Mouse (Mus musculus) heart, embryonic 14.5 days (tissue): ENCODE results near the gene Surf4. TPM values are rescaled to one million over a fixed set of nuclear protein-coding genes. Genes with fewer than 3 reads are reported as not detected.

ENCODE experiments used
- ATAC-seq: fragments of 200-750 bp; cut with Nextera tagmentation; 2 replicates; pipeline ENCODE4 v1.8.0; 2017; ENCODE audit warnings: low read depth, moderate TSS enrichment; ENCODE audit not compliant: insufficient number of reproducible peaks, insufficient read depth, low FRiP score
- H3K27ac ChIP-seq, 2 experiments: fragments of 200-500 bp in 1 of 2; fragments of 300-500 bp in 1 of 2; sonication (generic) in 1 of 2; replicated peaks in 1 of 2; 2 replicates each; pipeline ENCODE4 v1.5.1; 2012 to 2014; ENCODE audit warnings: low read depth in 2 of 2, low read length in 2 of 2, control low read depth in 1 of 2, mild to moderate bottlenecking in 1 of 2, mixed read lengths in 1 of 2; ENCODE audit not compliant: control insufficient read depth in 1 of 2, insufficient read depth in 1 of 2
- H3K27me3 ChIP-seq: fragments of 300-500 bp; sonication (generic); 2 replicates; pipeline ENCODE4 v1.6.1; 2014; ENCODE audit warnings: mild to moderate bottlenecking, low read length, control low read depth; ENCODE audit not compliant: control insufficient read depth, insufficient read depth
- H3K36me3 ChIP-seq: fragments of 300-500 bp; sonication (generic); 2 replicates; pipeline ENCODE4 v1.6.1; 2014; ENCODE audit warnings: mild to moderate bottlenecking, control low read depth, low read length, mixed read lengths; ENCODE audit not compliant: control insufficient read depth, insufficient read depth
- H3K4me1 ChIP-seq, 2 experiments: fragments of 200-500 bp in 1 of 2; fragments of 300-500 bp in 1 of 2; sonication (generic) in 1 of 2; 2 replicates each; pipeline ENCODE4 v1.6.1; 2012 to 2014; ENCODE audit warnings: low read length in 2 of 2, control low read depth in 1 of 2, mixed read lengths in 1 of 2; ENCODE audit not compliant: control insufficient read depth in 2 of 2, insufficient read depth in 2 of 2
- H3K4me2 ChIP-seq: fragments of 300-500 bp; sonication (generic); 2 replicates; pipeline ENCODE4 v1.6.1; 2014; ENCODE audit warnings: mild to moderate bottlenecking, low read length
- H3K4me3 ChIP-seq, 2 experiments: fragments of 200-500 bp in 1 of 2; fragments of 300-500 bp in 1 of 2; sonication (generic) in 1 of 2; 2 replicates each; pipeline ENCODE4 v1.5.1; 2012 to 2014; ENCODE audit warnings: low read length in 2 of 2, mild to moderate bottlenecking in 2 of 2, control low read depth in 1 of 2, low read depth in 1 of 2, moderate library complexity in 1 of 2; ENCODE audit not compliant: control insufficient read depth in 1 of 2, insufficient read depth in 1 of 2
- H3K9ac ChIP-seq: fragments of 300-500 bp; sonication (generic); 2 replicates; pipeline ENCODE4 v1.6.1; 2014; ENCODE audit warnings: mild to moderate bottlenecking, low read length
- H3K9me3 ChIP-seq: fragments of 300-500 bp; sonication (generic); 2 replicates; pipeline ENCODE4 v1.6.1; 2016; ENCODE audit warnings: low read length, control low read depth; ENCODE audit not compliant: control insufficient read depth
- WGBS: fragments of 180-500 bp; shearing (Covaris S2); extraction: QIAGEN DNeasy Blood & Tissue Kit; methylation state at CpG from one replicate; pipeline ENCODE4 v1.1.7; 2014; 5-methylcytosine and 5-hydroxymethylcytosine counted together
- polyA plus RNA-seq: library from polyadenylated mRNA; unstranded; fragments of >200 nt; fragmentation: Nextera tagmentation; extraction: Ambion mirVana; gene quantifications from 2 replicates; pipeline ENCODE4 v1.2.1, GENCODE M21; 2014

The Surf4 gene
- polyA plus RNA-seq, result 162 and 171 TPM in 2 replicates

DNA sequence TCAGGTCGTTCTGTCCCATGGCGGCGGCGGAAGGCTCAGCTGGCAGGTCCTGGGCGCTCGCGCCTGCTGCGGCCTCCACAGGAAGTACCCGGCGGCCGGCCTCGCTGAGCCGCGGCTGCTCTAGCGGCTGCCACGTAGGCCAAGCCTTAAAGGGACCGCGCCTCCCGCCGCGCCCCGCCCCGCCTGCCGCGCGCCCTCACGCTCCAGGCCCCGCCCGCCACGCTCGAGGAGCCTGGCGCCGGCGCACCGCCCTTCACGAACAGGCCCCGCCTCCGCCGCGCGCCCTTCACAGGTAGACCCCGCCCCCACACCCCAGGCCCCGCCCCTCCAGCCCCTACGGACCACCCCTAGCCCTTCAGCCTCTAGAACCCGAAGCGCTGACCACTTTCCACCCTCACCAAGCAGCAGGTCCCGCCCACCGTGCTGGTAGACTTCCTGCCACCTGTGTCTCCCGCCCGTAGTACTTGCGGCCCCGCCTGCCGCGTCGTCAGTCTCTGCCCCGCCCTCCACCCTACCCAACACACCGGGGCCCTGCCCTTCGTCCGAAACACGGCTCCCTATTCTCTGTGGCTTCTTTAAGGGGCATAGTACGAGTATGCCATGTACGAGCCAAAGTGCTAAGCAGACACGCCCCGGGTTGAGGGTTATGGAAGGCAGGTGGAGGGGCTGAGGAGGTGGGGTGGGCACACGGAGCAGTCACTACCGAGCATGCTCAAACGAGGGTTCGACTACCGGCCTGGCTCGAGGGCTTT, at the start of gene Surf4, which contains the start of gene Stkld1:
Gene Surf4, minus strand, starts transcription at position 625 of the 752 bp plus-strand sequence.
Gene Stkld1, plus strand, starts transcription at position 744 of the 752 bp plus-strand sequence.
- Histone ChIP-seq H3K36me3 (peaks cover 35% of the 10 kb centered on the region), H3K9me3 (no peaks in the 10 kb centered on the region), H3K4me2 (peak within 1 kb of the TSS; percentile 77), H3K27me3 (no peaks in the 10 kb centered on the region), H3K4me1 (peaks cover 6 to 38% of the 10 kb centered on the region in 2 experiments), H3K9ac (peak within 1 kb of the TSS; percentile 99), H3K27ac (peak within 1 kb of the TSS; percentile 86 to 92), H3K4me3 (peak within 1 kb of the TSS; percentile 71 to 92)
- 1% methylated on average over 40 of the region's 70 CpGs for WGBS
- ATAC-seq, result peak; percentile 96

GRCm38 (mm10) chr2:26980361-26980760, 46.6 kb upstream of the Surf4 start:
- Histone ChIP-seq H3K27me3 (peaks cover 6% of the 10 kb centered on the region; the same call in 1 of the 2 replicates), H3K36me3 (no peaks in the 10 kb centered on the region), H3K4me2 (no peak overlapping the region), H3K4me3 (no peak overlapping the region), H3K27ac (no peak overlapping the region), H3K9me3 (no peaks in the 10 kb centered on the region), H3K4me1 (no peaks in the 10 kb centered on the region), H3K9ac (no peak overlapping the region)
- 71% methylated on average over 1 of the region's 1 CpGs for WGBS
- no peak for ATAC-seq

DNA sequence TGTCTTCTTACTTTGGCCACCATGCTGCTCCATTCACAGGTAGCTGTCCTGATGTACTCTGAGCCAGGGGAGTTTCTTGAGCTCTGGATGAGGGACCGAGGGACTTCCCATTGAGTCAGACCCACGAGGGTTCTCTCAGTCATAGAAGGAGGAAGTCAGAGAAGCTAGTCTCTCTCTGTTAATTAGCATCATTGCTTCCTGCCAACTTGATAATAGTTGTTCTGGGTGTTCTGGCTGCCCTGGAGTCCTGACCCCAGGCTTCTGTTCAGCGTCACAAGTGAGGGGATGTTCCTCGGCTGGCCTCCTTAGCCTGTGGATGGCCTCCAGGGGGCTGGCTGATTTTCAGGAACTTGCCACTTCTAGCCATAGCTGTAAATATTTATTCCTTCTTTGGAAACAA, 40.2 kb upstream of the Surf4 start:
- no peaks in the 10 kb centered on the region for H3K36me3 ChIP-seq
- H3K4me2 ChIP-seq, result no peak overlapping the region
- WGBS, result 22% methylated on average over 4 of the region's 4 CpGs
- H3K27ac ChIP-seq, result no peak overlapping the region
- no peak for ATAC-seq
- no peak overlapping the region for H3K9ac ChIP-seq
- H3K27me3 ChIP-seq, result no peaks in the 10 kb centered on the region
- no peaks in the 10 kb centered on the region for H3K4me1 ChIP-seq
- H3K4me3 ChIP-seq, result no peak overlapping the region
- H3K9me3 ChIP-seq, result no peaks in the 10 kb centered on the region

GRCm38 (mm10) chr2:26973116-26973515, 39.4 kb upstream of the Surf4 start, which contains the start of gene Adamts13:
TSS of gene Adamts13 (plus strand) at chr2:26973416.
- ATAC-seq, result no peak
- 50% methylated on average over 3 of the region's 3 CpGs for WGBS
- Histone ChIP-seq H3K27ac (no peak within 1 kb of the TSS), H3K9ac (no peak within 1 kb of the TSS), H3K4me1 (no peaks in the 10 kb centered on the region), H3K27me3 (no peaks in the 10 kb centered on the region), H3K9me3 (no peaks in the 10 kb centered on the region), H3K36me3 (no peaks in the 10 kb centered on the region), H3K4me2 (no peak within 1 kb of the TSS), H3K4me3 (no peak within 1 kb of the TSS)

DNA sequence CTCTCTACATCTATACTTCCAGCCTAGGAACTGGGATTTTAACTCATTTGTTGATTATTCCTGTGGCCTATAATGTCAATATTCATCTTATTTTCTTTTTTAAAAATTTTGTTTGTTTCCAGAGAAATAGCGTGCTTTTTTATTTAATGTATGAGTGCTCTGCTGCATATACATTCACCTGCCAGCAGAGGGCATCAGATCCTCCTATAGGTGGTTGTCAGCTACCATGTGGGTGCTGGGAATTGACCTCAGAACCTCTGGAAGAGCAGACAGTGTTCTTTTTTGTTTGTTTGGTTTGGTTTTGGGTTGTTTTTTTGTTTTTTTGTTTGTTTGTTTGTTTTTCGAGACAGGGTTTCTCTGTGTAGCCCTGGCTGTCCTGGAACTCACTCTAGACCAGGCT, 33.5 kb upstream of the Surf4 start:
- Histone ChIP-seq H3K4me2 (no peak overlapping the region), H3K9me3 (no peaks in the 10 kb centered on the region), H3K4me1 (peaks cover 0 to 15% of the 10 kb centered on the region in 2 experiments; a peak in 3 of 4 replicates), H3K27ac (no peak overlapping the region), H3K27me3 (no peaks in the 10 kb centered on the region), H3K4me3 (no peak overlapping the region), H3K36me3 (peaks cover 5% of the 10 kb centered on the region), H3K9ac (no peak overlapping the region)
- WGBS, result 75% methylated on average over 2 of the region's 2 CpGs
- no peak for ATAC-seq

DNA sequence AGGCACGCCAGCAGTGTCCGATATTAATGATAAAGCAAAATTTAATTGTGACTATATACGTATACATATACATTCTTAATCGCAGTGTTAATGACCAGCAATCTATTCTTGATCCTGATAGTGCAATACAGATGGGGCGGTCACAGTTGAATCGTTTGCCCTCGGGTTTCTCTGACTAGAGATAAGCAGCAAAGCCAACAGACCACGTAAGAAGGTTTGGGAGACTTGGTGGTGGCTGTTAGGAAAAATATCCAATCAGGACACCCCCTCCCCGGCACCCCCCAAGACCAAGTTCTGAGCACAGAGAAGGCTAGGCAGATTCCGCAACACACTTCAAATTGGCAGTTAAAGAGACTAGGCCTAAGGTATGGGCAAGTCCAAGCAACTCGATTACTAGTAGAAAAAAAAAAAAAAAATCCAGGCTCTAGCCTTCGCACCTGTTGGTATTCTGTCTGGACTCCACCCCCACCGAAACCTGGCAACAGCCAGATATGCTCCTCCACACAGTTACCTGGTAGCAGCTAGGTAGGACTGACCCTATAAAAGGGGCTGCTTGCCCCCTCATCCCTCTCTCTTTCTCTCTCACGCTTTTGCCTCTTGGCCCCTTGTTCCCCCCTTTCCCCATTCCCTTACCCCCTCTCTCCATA, 31.1 kb upstream of the Surf4 start:
- Histone ChIP-seq H3K27me3 (no peaks in the 10 kb centered on the region), H3K4me2 (peak overlapping the region; percentile 93), H3K9ac (peak overlapping the region; percentile 88), H3K9me3 (no peaks in the 10 kb centered on the region), H3K4me1 (peaks cover 0 to 15% of the 10 kb centered on the region in 2 experiments; a peak in 3 of 4 replicates), H3K4me3 (peak overlapping the region; percentile 68 to 85), H3K27ac (peak overlapping the region; percentile 30 to 99; a peak in 3 of 4 replicates), H3K36me3 (peaks cover 23% of the 10 kb centered on the region)
- WGBS, result 20% methylated on average over 14 of the region's 14 CpGs
- ATAC-seq, result no peak

- peak; percentile 86 for ATAC-seq
- WGBS, result under 1% methylated on average over 50 of the region's 50 CpGs
- peak within 1 kb of the TSS; percentile 99 for H3K27ac ChIP-seq
These were observed 30.4 kb upstream of the Surf4 start, which contains the start of gene Rexo4 for GRCm38 (mm10) chr2:26963923-26964723. TSS of gene Rexo4 (minus strand) at chr2:26964386.

More at GRCm38 (mm10) chr2:26963923-26964723, 30.4 kb upstream of the Surf4 start, which contains the start of gene Rexo4:
- peak within 1 kb of the TSS; percentile 68 to 85 for H3K4me3 ChIP-seq
- peak within 1 kb of the TSS; percentile 93 for H3K4me2 ChIP-seq
- H3K9me3 ChIP-seq, result no peaks in the 10 kb centered on the region
- H3K36me3 ChIP-seq, result peaks cover 28% of the 10 kb centered on the region
- H3K4me1 ChIP-seq, result peaks cover 0 to 15% of the 10 kb centered on the region in 2 experiments; a peak in 3 of 4 replicates
- no peaks in the 10 kb centered on the region for H3K27me3 ChIP-seq
- peak within 1 kb of the TSS; percentile 88 for H3K9ac ChIP-seq
